8 mouse cellular contexts compared by ENCODE assay signal in genomic region chr12:86220200-86221021, GRCm38 (mm10). TPM values are rescaled to one million over a fixed set of nuclear protein-coding genes. Genes with fewer than 3 reads are reported as not detected.
A peak's percentile ranks its signal among the peaks of the same experiment; 100 is the strongest.
DNase-seq lines count a peak whose midpoint lies in the region; ATAC-seq lines count a peak whose summit lies in the region.

No protein-coding gene starts in this region.

- no peak overlapping the region for H3K9ac ChIP-seq in heart, embryonic 15.5 days
- peak overlapping the region; percentile 42 for H3K9ac ChIP-seq in hindbrain, embryonic 15.5 days
- peak overlapping the region; percentile 54 for H3K9ac ChIP-seq in midbrain, embryonic 14.5 days (replicated peaks; ENCODE audit: low read length)

- H3K4me3 ChIP-seq in heart, embryonic 15.5 days, result peak overlapping the region; percentile 44
- peak overlapping the region; percentile 37 for H3K4me3 ChIP-seq in hindbrain, embryonic 15.5 days
- H3K4me3 ChIP-seq in midbrain, embryonic 14.5 days (replicated peaks; ENCODE audit: low read depth, low read length), result peak overlapping the region; percentile 34

- H3K36me3 ChIP-seq in heart, embryonic 15.5 days, result no peaks in the 10 kb centered on the region
- H3K36me3 ChIP-seq in hindbrain, embryonic 15.5 days, result no peaks in the 10 kb centered on the region
- no peaks in the 10 kb centered on the region for H3K36me3 ChIP-seq in midbrain, embryonic 14.5 days (ENCODE audit: control insufficient read depth, insufficient read depth, low read length)

- ATAC-seq in heart, embryonic 15.5 days (replicated peaks; ENCODE audit: insufficient number of reproducible peaks, insufficient read depth, low FRiP score, low read depth), result no peak
- peak; percentile 65; the same call in 1 of the 2 replicates for ATAC-seq in hindbrain, embryonic 15.5 days (ENCODE audit: low FRiP score, low read depth)
- peak; percentile 84 for ATAC-seq in midbrain, embryonic 14.5 days (ENCODE audit: low FRiP score, low TSS enrichment)
- no peak for ATAC-seq in CD4-positive, CD25-positive, alpha-beta regulatory T cell, adult 4 months

- whole genome bisulfite sequencing in heart, embryonic 15.5 days, result 9% methylated on average over 38 of the region's 38 CpGs
- WGBS in hindbrain, embryonic 15.5 days, result 5% methylated on average over 38 of the region's 38 CpGs
- 4% methylated on average over 38 of the region's 38 CpGs for WGBS in midbrain, embryonic 14.5 days

- peak overlapping the region; percentile 79 for H3K4me2 ChIP-seq in heart, embryonic 15.5 days
- peak overlapping the region; percentile 84 for H3K4me2 ChIP-seq in hindbrain, embryonic 15.5 days
- peak overlapping the region; percentile 65 for H3K4me2 ChIP-seq in midbrain, embryonic 14.5 days (ENCODE audit: low read length)

- no peak for DNase-seq in heart, postnatal 36 days
- DNase-seq in c-Kit-negative CD71-positive TER-119-positive erythroid progenitor cells, embryonic 14.5 days (ENCODE audit: low read depth, low spot score), result peak; percentile 60
- peak; percentile 83 for DNase-seq in midbrain, embryonic 14.5 days
- no peak for DNase-seq in ovary, postnatal 14 days (ENCODE audit: low spot score)
- DNase-seq in thymus, postnatal 10 days (ENCODE audit: low spot score in 2 of 2), result no peak

- no peaks in the 10 kb centered on the region for H3K9me3 ChIP-seq in heart, embryonic 15.5 days (replicated peaks)
- H3K9me3 ChIP-seq in hindbrain, embryonic 15.5 days, result no peaks in the 10 kb centered on the region
- H3K9me3 ChIP-seq in midbrain, embryonic 14.5 days (ENCODE audit: control insufficient read depth, low read length), result no peaks in the 10 kb centered on the region

- H3K27me3 ChIP-seq in heart, embryonic 15.5 days, result peaks cover 45% of the 10 kb centered on the region
- peaks cover 7% of the 10 kb centered on the region; the same call in 1 of the 2 replicates for H3K27me3 ChIP-seq in hindbrain, embryonic 15.5 days
- no peaks in the 10 kb centered on the region for H3K27me3 ChIP-seq in midbrain, embryonic 14.5 days (ENCODE audit: control insufficient read depth, insufficient read depth, low read length)

- peaks cover 16% of the 10 kb centered on the region for H3K4me1 ChIP-seq in heart, embryonic 15.5 days (replicated peaks)
- H3K4me1 ChIP-seq in hindbrain, embryonic 15.5 days (replicated peaks), result peaks cover 24% of the 10 kb centered on the region
- peaks cover 24% of the 10 kb centered on the region for H3K4me1 ChIP-seq in midbrain, embryonic 14.5 days (ENCODE audit: control insufficient read depth, insufficient read depth, low read length)

- intact Hi-C loops in heart, postnatal 36 days (cut with DNase I), result no loop called here

- H3K27ac ChIP-seq in heart, embryonic 15.5 days, result no peak overlapping the region
- no peak overlapping the region for H3K27ac ChIP-seq in hindbrain, embryonic 15.5 days (replicated peaks)
- peak overlapping the region; percentile 74 for H3K27ac ChIP-seq in midbrain, embryonic 14.5 days (replicated peaks; ENCODE audit: low read depth, low read length)

RNA-seq across cellular contexts. Expression of gene Gpatch2l, which starts 21.2 kb away (rescaled TPM):
- 10.7 and 12.7 TPM in 2 replicates for polyA plus RNA-seq in heart, embryonic 15.5 days (2015; fragmentation: Nextera tagmentation; extraction: Ambion mirVana)
- total RNA-seq in heart, postnatal 36 days (2021), result 10 to 100 TPM; 12.7 to 14.0 TPM
- polyA plus RNA-seq in hindbrain, embryonic 15.5 days (2015; fragmentation: Nextera tagmentation; extraction: Ambion mirVana), result 26.5 and 29.4 TPM in 2 replicates
- polyA plus RNA-seq in midbrain, embryonic 14.5 days (2014; fragmentation: Nextera tagmentation; extraction: Ambion mirVana), result 23.1 and 31.2 TPM in 2 replicates
- polyA plus RNA-seq in CD4-positive, CD25-positive, alpha-beta regulatory T cell, adult 4 months (2017; shearing (Covaris generic)), result 10 to 100 TPM; 22.5 to 35.4 TPM

Comparison
In these comparisons a context has a peak if more than half of its experiments do, and no peak if none do; other contexts are left out.
1. ATAC-seq: peak in hindbrain, embryonic 15.5 days (single experiment) and midbrain, embryonic 14.5 days (single experiment); none in heart, embryonic 15.5 days (single experiment) and CD4-positive, CD25-positive, alpha-beta regulatory T cell, adult 4 months (single experiment).
2. DNase-seq: peak in c-Kit-negative CD71-positive TER-119-positive erythroid progenitor cells, embryonic 14.5 days (single experiment) and midbrain, embryonic 14.5 days (single experiment); none in heart, postnatal 36 days (0 of 2), ovary, postnatal 14 days (single experiment) and thymus, postnatal 10 days (0 of 2).
3. Peak in every context shown above with its lines, with median percentiles within 50 percentile points of each other: H3K4me2 ChIP-seq and H3K4me3 ChIP-seq.